15 mouse cellular contexts compared by ENCODE assay signal in genomic region chr2:116045048-116045447, GRCm38 (mm10). TPM values are rescaled to one million over a fixed set of nuclear protein-coding genes. Genes with fewer than 3 reads are reported as not detected.
DNase-seq lines count a peak whose midpoint lies in the region; ATAC-seq and TF ChIP-seq lines count a peak whose summit lies in the region.
"Had no signal": no experiment of that assay in that cellular context is flagged by ENCODE, and none has a peak within 500 bp of the region (broad histone marks: within the 10 kb centered on the region; RNA-seq: fewer than 3 reads in every experiment).

No protein-coding gene starts in this region.

- no peak overlapping the region for H3K4me2 ChIP-seq in lung, postnatal 0 days (replicated peaks; ENCODE audit: low read depth, low read length)
- no peak overlapping the region; the same call in 1 of the 2 replicates for H3K4me2 ChIP-seq in hindbrain, embryonic 12.5 days (replicated peaks)
- H3K4me2 ChIP-seq in midbrain, postnatal 0 days (ENCODE audit: low read depth, low read length, poor library complexity, severe bottlenecking) = peak overlapping the region; percentile 15; the same call in 1 of the 2 replicates

- 41% methylated on average over 7 of the region's 7 CpGs for WGBS in lung, postnatal 0 days
- 39% methylated on average over 7 of the region's 7 CpGs for WGBS in hindbrain, embryonic 12.5 days
- whole genome bisulfite sequencing in midbrain, postnatal 0 days = 23% methylated on average over 7 of the region's 7 CpGs

- TF ChIP-seq CTCF in lung, postnatal 0 days (IDR thresholded peaks at IDR 0.05) = no peak
- no peak for TF ChIP-seq CTCF in midbrain, postnatal 0 days (IDR thresholded peaks at IDR 0.05)

- H3K4me1 ChIP-seq in lung, postnatal 0 days (ENCODE audit: insufficient read depth, low read depth, low read length) = no peaks in the 10 kb centered on the region
- H3K4me1 ChIP-seq in hindbrain, embryonic 12.5 days = peaks cover 55% of the 10 kb centered on the region
- no peaks in the 10 kb centered on the region for H3K4me1 ChIP-seq in midbrain, postnatal 0 days (ENCODE audit: insufficient read depth, low read length)

- peak; percentile 13 for DNase-seq in gastrocnemius, adult 18-20 months (ENCODE audit: low spot score)
- DNase-seq in gastrocnemius, postnatal 10 days = no peak
- DNase-seq in lung, postnatal 0 days (ENCODE audit: low spot score) = peak; percentile 51
- no peak for DNase-seq in lung, adult 18-20 months
- DNase-seq in midbrain, postnatal 0 days (ENCODE audit: low spot score) = peak; percentile 65
- DNase-seq in urinary bladder, postnatal 14 days (ENCODE audit: low spot score) = no peak
- no peak for DNase-seq in thymus, adult 18-20 months
- DNase-seq: adrenal gland, adult 8-10 months; embryo, embryonic 11 days; heart, postnatal 36 days; kidney, postnatal 25 days; thymus, postnatal 14 days had no signal

- no peak overlapping the region for H3K27ac ChIP-seq in lung, postnatal 0 days (ENCODE audit: low read length)
- peak overlapping the region; percentile 52; the same call in 1 of the 2 replicates for H3K27ac ChIP-seq in hindbrain, embryonic 12.5 days
- no peak overlapping the region for H3K27ac ChIP-seq in midbrain, postnatal 0 days (ENCODE audit: low read depth, low read length)
- H3K27ac ChIP-seq: macrophage had no signal

- no peaks in the 10 kb centered on the region for H3K36me3 ChIP-seq in lung, postnatal 0 days (ENCODE audit: insufficient read depth, low read length)
- peaks cover 20% of the 10 kb centered on the region for H3K36me3 ChIP-seq in hindbrain, embryonic 12.5 days
- no peaks in the 10 kb centered on the region for H3K36me3 ChIP-seq in midbrain, postnatal 0 days (ENCODE audit: insufficient read depth, low read length)

- H3K4me3 ChIP-seq in lung, postnatal 0 days (ENCODE audit: low read depth, low read length) = no peak overlapping the region
- no peak overlapping the region for H3K4me3 ChIP-seq in hindbrain, embryonic 12.5 days
- no peak overlapping the region for H3K4me3 ChIP-seq in midbrain, postnatal 0 days (ENCODE audit: low read depth, low read length)
- H3K4me3 ChIP-seq: myocyte had no signal

- ATAC-seq in lung, postnatal 0 days = peak; percentile 50; the same call in 1 of the 2 replicates
- ATAC-seq in hindbrain, embryonic 12.5 days (ENCODE audit: low FRiP score) = no peak
- ATAC-seq in midbrain, postnatal 0 days (ENCODE audit: low FRiP score) = 0 out of 2 replicates have a peak, but pooled peaks have one; percentile 33

- no peaks in the 10 kb centered on the region for H3K27me3 ChIP-seq in lung, postnatal 0 days (replicated peaks; ENCODE audit: insufficient read depth, low read length)
- H3K27me3 ChIP-seq in hindbrain, embryonic 12.5 days = no peaks in the 10 kb centered on the region
- H3K27me3 ChIP-seq in midbrain, postnatal 0 days (ENCODE audit: insufficient read depth, low read length) = no peaks in the 10 kb centered on the region

- TF ChIP-seq EP300 in lung, postnatal 0 days (IDR thresholded peaks at IDR 0.05) = no peak

- no peak overlapping the region for H3K9ac ChIP-seq in lung, postnatal 0 days (replicated peaks; ENCODE audit: low read depth)
- no peak overlapping the region for H3K9ac ChIP-seq in hindbrain, embryonic 12.5 days
- H3K9ac ChIP-seq in midbrain, postnatal 0 days (replicated peaks; ENCODE audit: low read length, poor library complexity, severe bottlenecking) = 0 out of 2 replicates have a peak overlapping the region, but pooled peaks have one; percentile 24

- no peaks in the 10 kb centered on the region for H3K9me3 ChIP-seq in lung, postnatal 0 days (ENCODE audit: low read length)
- no peaks in the 10 kb centered on the region for H3K9me3 ChIP-seq in hindbrain, embryonic 12.5 days (replicated peaks)
- H3K9me3 ChIP-seq in midbrain, postnatal 0 days (ENCODE audit: low read length) = no peaks in the 10 kb centered on the region

RNA-seq across cellular contexts. Expression of gene Meis2, which starts 20.6 kb away (rescaled TPM):
- 1 to 10 TPM; 1.3 to 1.4 TPM for total RNA-seq in gastrocnemius, adult 18-20 months (2021)
- 1 to 10 TPM; 4.0 to 5.2 TPM for total RNA-seq in gastrocnemius, postnatal 10 days (2021)
- 12.0 and 16.2 TPM in 2 replicates for polyA plus RNA-seq in lung, postnatal 0 days (2015; fragmentation: Nextera tagmentation; extraction: Ambion mirVana)
- 130 and 155 TPM in 2 replicates for polyA plus RNA-seq in hindbrain, embryonic 12.5 days (2016; fragmentation: Nextera tagmentation; extraction: Ambion mirVana)
- 121 and 147 TPM in 2 replicates for total RNA-seq in midbrain, postnatal 0 days (2014; rRNA removed)
- 52.1 and 58.3 TPM in 2 replicates for polyA plus RNA-seq in midbrain, postnatal 0 days (2015; fragmentation: Nextera tagmentation; extraction: Ambion mirVana)
- polyA plus RNA-seq: macrophage had no signal

Comparison
In these comparisons a context has a peak if more than half of its experiments do, and no peak if none do; other contexts are left out.
1. DNase-seq: peak in gastrocnemius, adult 18-20 months (single experiment), lung, postnatal 0 days (single experiment) and midbrain, postnatal 0 days (single experiment); none in gastrocnemius, postnatal 10 days (single experiment), lung, adult 18-20 months (0 of 2), urinary bladder, postnatal 14 days (single experiment) and thymus, adult 18-20 months (0 of 2).
2. RNA of gene Meis2, which starts 20.6 kb away (total RNA-seq): 121 to 147 TPM in midbrain, postnatal 0 days; 4.0 to 5.2 TPM in gastrocnemius, postnatal 10 days and 1.3 to 1.4 TPM in gastrocnemius, adult 18-20 months; every median in the first group is over 10 times any median in the second.